Mouse (Mus musculus) megakaryocyte, embryonic 14.5 days (primary cell): ENCODE measurements at regions not wholly inside any gene's neighbourhood (a gene's known extent, or its start where the extent isn't known, plus 50 kb on each side); places are given as distances from the start of the nearest gene placed in this dataset.

Experiments
- FLI1 ChIP-seq: IDR thresholded peaks from 2 replicates; pipeline ENCODE4 v1.6.1; 2012; ENCODE audit warnings: low read length, inconsistent platforms, mixed read lengths
- GATA1 ChIP-seq: IDR thresholded peaks from 3 replicates; pipeline ENCODE4 v1.6.1; 2012; ENCODE audit warnings: mixed read lengths, low read length, inconsistent platforms, borderline replicate concordance

DNA sequence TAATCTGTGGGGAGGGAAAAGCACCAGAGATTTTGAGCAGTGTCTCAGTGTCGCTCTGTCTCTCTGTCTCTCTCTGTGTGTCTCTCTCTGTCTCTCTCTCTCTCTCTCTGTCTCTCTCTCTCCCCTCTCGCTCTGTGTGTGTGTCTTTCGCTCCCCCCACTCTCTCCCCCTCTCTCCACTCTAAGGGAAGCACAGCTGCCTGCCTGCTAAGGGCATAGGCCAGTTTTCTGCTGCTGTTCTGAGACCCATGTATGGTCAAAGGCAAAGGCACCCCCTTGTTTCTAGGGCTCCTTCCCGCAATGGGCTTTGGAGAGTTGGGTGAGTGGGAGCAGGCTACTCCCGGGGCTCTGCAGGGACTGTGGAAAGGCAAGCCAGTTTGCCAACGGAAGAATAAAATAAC lies 192.2 kb downstream of the Lmo4 start:
- TF ChIP-seq GATA1 (no peak), FLI1 (no peak)
